In the genomic region with DNA sequence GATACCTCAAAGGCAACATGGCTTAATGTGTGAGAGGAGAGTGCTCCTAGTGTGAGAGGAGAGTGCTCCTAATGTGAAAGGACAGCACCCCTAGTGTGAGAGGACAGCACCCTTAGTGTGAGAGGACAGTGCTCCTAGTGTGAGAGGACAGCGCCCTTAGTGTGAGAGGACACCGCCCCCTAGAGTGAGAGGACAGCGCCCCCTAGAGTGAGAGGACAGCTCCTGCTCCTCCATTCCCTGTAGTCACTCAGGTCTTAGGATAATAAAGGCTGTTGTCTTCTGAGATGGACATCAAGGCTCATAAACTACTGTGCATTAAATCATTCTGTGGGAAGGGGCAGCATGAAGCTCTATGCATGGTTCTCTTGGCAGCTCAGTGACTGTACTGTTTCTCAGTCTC, we compare ENCODE assay signal across 11 mouse cellular contexts. TPM values are rescaled to one million over a fixed set of nuclear protein-coding genes. Genes with fewer than 3 reads are reported as not detected.
DNase-seq lines count a peak whose midpoint lies in the region; ATAC-seq lines count a peak whose summit lies in the region.
"Had no signal": no experiment of that assay in that cellular context is flagged by ENCODE, and none has a peak within 500 bp of the region (broad histone marks: within the 10 kb centered on the region; RNA-seq: fewer than 3 reads in every experiment).

No protein-coding gene starts in this region.

- 12% methylated on average over 3 of the region's 3 CpGs for WGBS in hindbrain, embryonic 11.5 days
- WGBS in hindbrain, embryonic 14.5 days, result 15% methylated on average over 3 of the region's 3 CpGs
- 8% methylated on average over 3 of the region's 3 CpGs for WGBS in forebrain, embryonic 11.5 days

- no peaks in the 10 kb centered on the region for H3K4me1 ChIP-seq in hindbrain, embryonic 11.5 days (replicated peaks; ENCODE audit: control insufficient read depth, insufficient read depth, low read length)
- H3K4me1 ChIP-seq in hindbrain, embryonic 14.5 days (replicated peaks; ENCODE audit: control insufficient read depth, insufficient read depth, low read length), result no peaks in the 10 kb centered on the region
- no peaks in the 10 kb centered on the region for H3K4me1 ChIP-seq in forebrain, embryonic 11.5 days (replicated peaks; ENCODE audit: control insufficient read depth, insufficient read depth, low read length)
- H3K4me1 ChIP-seq: embryonic facial prominence, embryonic 12.5 days; limb, embryonic 15.5 days had no signal

- ATAC-seq in hindbrain, embryonic 11.5 days (ENCODE audit: low FRiP score), result no peak
- no peak for ATAC-seq in hindbrain, embryonic 14.5 days (ENCODE audit: low FRiP score)
- ATAC-seq in forebrain, embryonic 11.5 days (replicated peaks; ENCODE audit: low FRiP score), result no peak

- H3K9me3 ChIP-seq in hindbrain, embryonic 11.5 days (ENCODE audit: control insufficient read depth, low read length), result no peaks in the 10 kb centered on the region
- H3K9me3 ChIP-seq in hindbrain, embryonic 14.5 days (ENCODE audit: control insufficient read depth, low read length), result no peaks in the 10 kb centered on the region
- no peaks in the 10 kb centered on the region for H3K9me3 ChIP-seq in forebrain, embryonic 11.5 days (ENCODE audit: control insufficient read depth, low read length)
- H3K9me3 ChIP-seq: embryonic facial prominence, embryonic 12.5 days; limb, embryonic 15.5 days had no signal

- no peak overlapping the region for H3K4me3 ChIP-seq in hindbrain, embryonic 11.5 days (ENCODE audit: low read depth, low read length)
- no peak overlapping the region for H3K4me3 ChIP-seq in hindbrain, embryonic 14.5 days (replicated peaks; ENCODE audit: low read length)
- H3K4me3 ChIP-seq in forebrain, embryonic 11.5 days (ENCODE audit: low read depth, low read length), result no peak overlapping the region
- H3K4me3 ChIP-seq: embryonic facial prominence, embryonic 12.5 days; limb, embryonic 15.5 days had no signal

- no peaks in the 10 kb centered on the region for H3K27me3 ChIP-seq in hindbrain, embryonic 11.5 days (ENCODE audit: control insufficient read depth, insufficient read depth, low read length)
- H3K27me3 ChIP-seq in hindbrain, embryonic 14.5 days (ENCODE audit: control insufficient read depth, insufficient read depth, low read length), result no peaks in the 10 kb centered on the region
- H3K27me3 ChIP-seq in forebrain, embryonic 11.5 days (ENCODE audit: control insufficient read depth, insufficient read depth, low read length), result no peaks in the 10 kb centered on the region
- H3K27me3 ChIP-seq: limb, embryonic 15.5 days had no signal

- no peak overlapping the region for H3K4me2 ChIP-seq in hindbrain, embryonic 11.5 days (replicated peaks; ENCODE audit: low read depth, low read length)
- no peak overlapping the region for H3K4me2 ChIP-seq in hindbrain, embryonic 14.5 days (replicated peaks)
- no peak overlapping the region for H3K4me2 ChIP-seq in forebrain, embryonic 11.5 days (ENCODE audit: low read depth, low read length, severe bottlenecking)
- H3K4me2 ChIP-seq: embryonic facial prominence, embryonic 12.5 days; limb, embryonic 15.5 days had no signal

- H3K9ac ChIP-seq in hindbrain, embryonic 11.5 days (ENCODE audit: low read depth, low read length), result no peak overlapping the region
- H3K9ac ChIP-seq in hindbrain, embryonic 14.5 days, result no peak overlapping the region
- no peak overlapping the region for H3K9ac ChIP-seq in forebrain, embryonic 11.5 days (ENCODE audit: low read length)
- H3K9ac ChIP-seq: embryonic facial prominence, embryonic 12.5 days; limb, embryonic 15.5 days had no signal

- H3K36me3 ChIP-seq in hindbrain, embryonic 11.5 days (ENCODE audit: control insufficient read depth, insufficient read depth, low read length), result no peaks in the 10 kb centered on the region
- H3K36me3 ChIP-seq in hindbrain, embryonic 14.5 days (replicated peaks; ENCODE audit: control insufficient read depth, insufficient read depth), result no peaks in the 10 kb centered on the region
- H3K36me3 ChIP-seq in forebrain, embryonic 11.5 days (ENCODE audit: control insufficient read depth, insufficient read depth, low read length), result no peaks in the 10 kb centered on the region
- H3K36me3 ChIP-seq: embryonic facial prominence, embryonic 12.5 days; limb, embryonic 15.5 days had no signal

- intact Hi-C loops in left cerebral cortex, postnatal 25 days (cut with DNase I), result no loop called here

- peak; percentile 29 for DNase-seq in hindbrain, embryonic 11.5 days (ENCODE audit: low spot score)
- no peak for DNase-seq in hindbrain, embryonic 14.5 days (ENCODE audit: low spot score)
- peak; percentile 23 for DNase-seq in ES-CJ7 (ENCODE audit: low read depth, low spot score)
- DNase-seq in c-Kit-positive CD71-positive TER-119-negative erythroid progenitor cells, embryonic 14.5 days (ENCODE audit: low read depth), result peak; percentile 10
- DNase-seq in kidney, adult 8-10 months, result peak; percentile 42 to 65
- peak; percentile 59 for DNase-seq in naive thymus-derived CD4-positive, alpha-beta T cell, adult 2 months (ENCODE audit: low read depth)
- DNase-seq in left cerebral cortex, postnatal 25 days (ENCODE audit: low spot score in 2 of 2), result no peak
- DNase-seq in forebrain, embryonic 11.5 days (ENCODE audit: low spot score), result no peak

- H3K27ac ChIP-seq in hindbrain, embryonic 11.5 days (ENCODE audit: low read depth, low read length), result no peak overlapping the region
- H3K27ac ChIP-seq in hindbrain, embryonic 14.5 days, result no peak overlapping the region
- no peak overlapping the region for H3K27ac ChIP-seq in forebrain, embryonic 11.5 days (ENCODE audit: low read depth, low read length)
- H3K27ac ChIP-seq: embryonic facial prominence, embryonic 12.5 days; limb, embryonic 15.5 days had no signal

RNA-seq across cellular contexts. Expression of a gene that starts 12.1 kb away (rescaled TPM):
- polyA plus RNA-seq in hindbrain, embryonic 11.5 days (2014; fragmentation: Nextera tagmentation; extraction: Ambion mirVana), result 1.7 and 3.0 TPM in 2 replicates
- polyA plus RNA-seq in hindbrain, embryonic 14.5 days (2014; fragmentation: Nextera tagmentation; extraction: Ambion mirVana), result 6.2 and 7.2 TPM in 2 replicates
- 10 to 100 TPM; 12.4 to 15.5 TPM for total RNA-seq in left cerebral cortex, postnatal 25 days (2021)
- polyA plus RNA-seq in forebrain, embryonic 11.5 days (2014; fragmentation: Nextera tagmentation; extraction: Ambion mirVana), result 0.65 and 0.69 TPM in 2 replicates

RNA-seq across cellular contexts. Expression of a gene that starts 15.1 kb away (rescaled TPM):
- polyA plus RNA-seq in hindbrain, embryonic 11.5 days (2014; fragmentation: Nextera tagmentation; extraction: Ambion mirVana), result not detected in 2 replicates
- not detected in 2 replicates for polyA plus RNA-seq in hindbrain, embryonic 14.5 days (2014; fragmentation: Nextera tagmentation; extraction: Ambion mirVana)
- not detected for total RNA-seq in left cerebral cortex, postnatal 25 days (2021)
- polyA plus RNA-seq in forebrain, embryonic 11.5 days (2014; fragmentation: Nextera tagmentation; extraction: Ambion mirVana), result not detected in 2 replicates

RNA-seq across cellular contexts. Expression of a gene that starts 21.8 kb away (rescaled TPM):
- polyA plus RNA-seq in hindbrain, embryonic 11.5 days (2014; fragmentation: Nextera tagmentation; extraction: Ambion mirVana), result 260 and 269 TPM in 2 replicates
- polyA plus RNA-seq in hindbrain, embryonic 14.5 days (2014; fragmentation: Nextera tagmentation; extraction: Ambion mirVana), result 228 and 269 TPM in 2 replicates
- total RNA-seq in left cerebral cortex, postnatal 25 days (2021), result 10 to 100 TPM; 81.4 to 86.2 TPM
- 191 and 202 TPM in 2 replicates for polyA plus RNA-seq in forebrain, embryonic 11.5 days (2014; fragmentation: Nextera tagmentation; extraction: Ambion mirVana)

RNA-seq across cellular contexts. Expression of a gene that starts 23.0 kb away (rescaled TPM):
- polyA plus RNA-seq in hindbrain, embryonic 11.5 days (2014; fragmentation: Nextera tagmentation; extraction: Ambion mirVana), result 11.6 and 12.1 TPM in 2 replicates
- 17.6 and 20.4 TPM in 2 replicates for polyA plus RNA-seq in hindbrain, embryonic 14.5 days (2014; fragmentation: Nextera tagmentation; extraction: Ambion mirVana)
- 1 to 10 TPM; 6.0 to 8.2 TPM for total RNA-seq in left cerebral cortex, postnatal 25 days (2021)
- polyA plus RNA-seq in forebrain, embryonic 11.5 days (2014; fragmentation: Nextera tagmentation; extraction: Ambion mirVana), result 12.3 and 12.6 TPM in 2 replicates

RNA-seq across cellular contexts. Expression of a gene that starts 43.6 kb away (rescaled TPM):
- polyA plus RNA-seq in hindbrain, embryonic 11.5 days (2014; fragmentation: Nextera tagmentation; extraction: Ambion mirVana), result not detected in 2 replicates
- not detected in 2 replicates for polyA plus RNA-seq in hindbrain, embryonic 14.5 days (2014; fragmentation: Nextera tagmentation; extraction: Ambion mirVana)
- not detected for total RNA-seq in left cerebral cortex, postnatal 25 days (2021)
- polyA plus RNA-seq in forebrain, embryonic 11.5 days (2014; fragmentation: Nextera tagmentation; extraction: Ambion mirVana), result not detected in 2 replicates
- polyA plus RNA-seq: embryonic facial prominence, embryonic 12.5 days; limb, embryonic 15.5 days; stomach, embryonic 16.5 days had no signal

Comparison
In these comparisons a context has a peak if more than half of its experiments do, and no peak if none do; other contexts are left out.
1. DNase-seq: peak in hindbrain, embryonic 11.5 days (single experiment), ES-CJ7 (single experiment), c-Kit-positive CD71-positive TER-119-negative erythroid progenitor cells, embryonic 14.5 days (single experiment), kidney, adult 8-10 months (2 of 2) and naive thymus-derived CD4-positive, alpha-beta T cell, adult 2 months (single experiment); none in hindbrain, embryonic 14.5 days (single experiment), left cerebral cortex, postnatal 25 days (0 of 2) and forebrain, embryonic 11.5 days (single experiment).